Mouse (Mus musculus) small intestine, adult 2 months (tissue): Measurements from ENCODE around the gene Hdgfl2.

Experiments
- CTCF ChIP-seq: fragments of 200-500 bp; IDR thresholded peaks from 2 replicates; pipeline ENCODE4 v1.5.1; 2012; ENCODE audit warnings: low read depth, mild to moderate bottlenecking, control low read depth, inconsistent platforms, low read length, moderate library complexity, mixed read lengths; ENCODE audit not compliant: insufficient replicate concordance, insufficient read length; ENCODE audit errors: extremely low read depth
- POLR2A ChIP-seq: fragments of 200-500 bp; IDR thresholded peaks from 2 replicates; pipeline ENCODE4 v1.6.1; 2012; ENCODE audit warnings: low read depth, mild to moderate bottlenecking, control low read depth, inconsistent platforms, low read length, moderate library complexity

DNA sequence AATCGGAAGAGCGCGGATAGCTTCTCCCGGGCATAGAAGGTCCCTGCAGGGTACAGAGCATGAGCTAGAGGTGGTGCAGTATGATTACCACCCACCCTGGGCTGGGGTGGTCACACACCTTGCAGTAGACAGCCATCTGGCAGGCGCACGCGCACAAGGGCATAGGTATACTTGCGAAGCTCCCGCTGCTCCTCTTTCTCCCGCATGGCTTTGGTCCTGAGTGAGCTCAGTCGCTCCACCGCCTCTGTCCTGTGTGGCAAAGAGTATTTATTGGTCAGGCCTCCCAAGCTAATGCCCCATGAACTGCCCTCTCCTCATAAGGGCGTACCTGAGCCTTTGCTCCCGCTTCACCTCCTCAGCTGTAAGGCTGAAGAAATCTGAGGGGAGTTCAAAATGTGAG is 10.4 kb upstream of the Hdgfl2 start:
- no peak for TF ChIP-seq CTCF
- no peak for TF ChIP-seq POLR2A
